In the genomic region with DNA sequence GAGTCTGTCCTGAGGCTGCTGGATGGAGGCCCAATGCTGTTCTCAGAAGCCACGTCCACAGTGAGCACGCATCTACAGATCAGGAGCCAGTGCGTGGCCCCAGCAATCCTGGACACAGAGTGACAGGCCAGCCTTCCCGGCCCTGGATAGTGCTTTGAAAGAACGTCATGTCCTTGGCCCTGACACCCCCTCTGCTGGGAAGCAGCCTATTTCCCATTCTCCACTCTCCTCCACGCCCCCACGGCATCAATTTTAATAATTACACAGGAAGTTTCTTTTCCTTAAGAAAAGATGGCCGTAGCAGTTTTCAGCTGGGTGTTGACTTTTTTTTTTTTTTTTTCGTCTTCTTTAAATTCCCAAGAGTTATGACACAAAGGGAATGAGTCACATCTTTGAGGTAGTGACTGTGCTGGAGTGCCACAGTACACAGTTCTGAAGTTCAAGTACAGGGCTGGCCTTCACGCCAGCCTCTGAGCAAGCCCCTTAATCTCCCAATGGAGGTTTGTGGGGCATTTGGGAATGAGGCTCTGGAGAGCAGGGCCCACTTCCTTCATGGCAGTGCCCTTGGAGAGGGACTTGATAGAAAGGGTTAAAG, we compare ENCODE assay signal across 16 mouse cellular contexts.
A peak's percentile ranks its signal among the peaks of the same experiment; 100 is the strongest.
DNase-seq lines count a peak whose midpoint lies in the region; ATAC-seq and TF ChIP-seq lines count a peak whose summit lies in the region.
"Had no signal": no experiment of that assay in that cellular context is flagged by ENCODE, and none has a peak within 500 bp of the region (broad histone marks: within the 10 kb centered on the region; RNA-seq: fewer than 3 reads in every experiment).

No protein-coding gene starts in this region.

- no peak overlapping the region for H3K4me2 ChIP-seq in lung, embryonic 14.5 days
- H3K4me2 ChIP-seq in midbrain, postnatal 0 days (ENCODE audit: low read depth, low read length, poor library complexity, severe bottlenecking), result no peak overlapping the region
- H3K4me2 ChIP-seq: embryonic facial prominence, embryonic 15.5 days; neural tube, embryonic 12.5 days had no signal

- H3K36me3 ChIP-seq in lung, embryonic 14.5 days (ENCODE audit: insufficient read depth), result no peaks in the 10 kb centered on the region
- no peaks in the 10 kb centered on the region for H3K36me3 ChIP-seq in midbrain, postnatal 0 days (ENCODE audit: insufficient read depth, low read length)
- H3K36me3 ChIP-seq: embryonic facial prominence, embryonic 15.5 days; midbrain, embryonic 10.5 days; neural tube, embryonic 12.5 days had no signal

- no peaks in the 10 kb centered on the region for H3K27me3 ChIP-seq in lung, embryonic 14.5 days (ENCODE audit: insufficient read depth, low read length)
- H3K27me3 ChIP-seq in midbrain, postnatal 0 days (ENCODE audit: insufficient read depth, low read length), result no peaks in the 10 kb centered on the region
- H3K27me3 ChIP-seq: embryonic facial prominence, embryonic 15.5 days; neural tube, embryonic 12.5 days had no signal

- TF ChIP-seq CTCF in lung, embryonic 14.5 days (IDR thresholded peaks at IDR 0.05; ENCODE audit: low read depth), result no peak
- no peak for TF ChIP-seq CTCF in lung, adult 2 months (IDR thresholded peaks at IDR 0.05; ENCODE audit: insufficient read depth, low read length)
- TF ChIP-seq CTCF in midbrain, postnatal 0 days (IDR thresholded peaks at IDR 0.05), result no peak

- no peak overlapping the region for H3K27ac ChIP-seq in lung, embryonic 14.5 days (ENCODE audit: low read depth)
- H3K27ac ChIP-seq in midbrain, postnatal 0 days (ENCODE audit: low read depth, low read length), result no peak overlapping the region
- H3K27ac ChIP-seq: embryonic facial prominence, embryonic 15.5 days; midbrain, embryonic 10.5 days; neural tube, embryonic 12.5 days; stomach, postnatal 0 days had no signal

- no peaks in the 10 kb centered on the region for H3K4me1 ChIP-seq in lung, embryonic 14.5 days (ENCODE audit: insufficient read depth)
- H3K4me1 ChIP-seq in lung, adult 2 months (ENCODE audit: control insufficient read depth, insufficient read depth, low read length), result no peaks in the 10 kb centered on the region
- no peaks in the 10 kb centered on the region for H3K4me1 ChIP-seq in midbrain, postnatal 0 days (ENCODE audit: insufficient read depth, low read length)
- H3K4me1 ChIP-seq: embryonic facial prominence, embryonic 15.5 days; midbrain, embryonic 10.5 days; neural tube, embryonic 12.5 days had no signal

- H3K4me3 ChIP-seq in lung, embryonic 14.5 days (ENCODE audit: low read depth, low read length), result no peak overlapping the region
- no peak overlapping the region for H3K4me3 ChIP-seq in lung, adult 2 months (replicated peaks; ENCODE audit: extremely low read depth, low read depth, low read length)
- H3K4me3 ChIP-seq in midbrain, postnatal 0 days (ENCODE audit: low read depth, low read length), result no peak overlapping the region
- H3K4me3 ChIP-seq: embryonic facial prominence, embryonic 15.5 days; midbrain, embryonic 10.5 days; neural tube, embryonic 12.5 days had no signal

- H3K9me3 ChIP-seq in lung, embryonic 14.5 days (ENCODE audit: low read depth, low read length), result no peaks in the 10 kb centered on the region
- H3K9me3 ChIP-seq in midbrain, postnatal 0 days (ENCODE audit: low read length), result no peaks in the 10 kb centered on the region
- H3K9me3 ChIP-seq: embryonic facial prominence, embryonic 15.5 days; midbrain, embryonic 10.5 days; neural tube, embryonic 12.5 days had no signal

- ATAC-seq in lung, embryonic 14.5 days (ENCODE audit: insufficient read depth), result no peak
- ATAC-seq in midbrain, postnatal 0 days (ENCODE audit: low FRiP score), result no peak
- ATAC-seq: CD4-positive, CD25-positive, alpha-beta regulatory T cell, adult 4 months; forebrain, postnatal 0 days; intestine, embryonic 16.5 days had no signal

- 55% methylated on average over 10 of the region's 10 CpGs for WGBS in lung, embryonic 14.5 days
- 43% methylated on average over 10 of the region's 10 CpGs for WGBS in lung, adult 2 months
- 88% methylated on average over 10 of the region's 10 CpGs for WGBS in midbrain, postnatal 0 days

- no peak overlapping the region for H3K9ac ChIP-seq in lung, embryonic 14.5 days
- no peak overlapping the region for H3K9ac ChIP-seq in midbrain, postnatal 0 days (replicated peaks; ENCODE audit: low read length, poor library complexity, severe bottlenecking)
- H3K9ac ChIP-seq: embryonic facial prominence, embryonic 15.5 days; forebrain, postnatal 0 days; neural tube, embryonic 12.5 days had no signal

- peak; percentile 47 for DNase-seq in gastrocnemius, adult 18-20 months (ENCODE audit: low spot score)
- DNase-seq in gastrocnemius, adult 8-10 months (ENCODE audit: low spot score in 2 of 2), result no peak
- DNase-seq in lung, embryonic 14.5 days, result peak; percentile 29
- no peak for DNase-seq in lung, adult 2 months
- DNase-seq in heart, postnatal 4 days, result peak; percentile 47
- DNase-seq in midbrain, postnatal 0 days (ENCODE audit: low spot score), result no peak
- no peak for DNase-seq in spleen, postnatal 10 days (ENCODE audit: low spot score in 2 of 2)
- DNase-seq in ovary, postnatal 36 days (ENCODE audit: low spot score), result no peak
- DNase-seq: cerebellum, postnatal 36 days; forebrain, postnatal 0 days had no signal

- TF ChIP-seq POLR2A in lung, adult 2 months (IDR thresholded peaks at IDR 0.05; ENCODE audit: borderline replicate concordance, extremely low read depth, low read depth, low read length), result no peak

Comparison
In these comparisons a context has a peak if more than half of its experiments do, and no peak if none do; other contexts are left out.
1. DNase-seq: peak in gastrocnemius, adult 18-20 months (single experiment), lung, embryonic 14.5 days (single experiment) and heart, postnatal 4 days (single experiment); none in gastrocnemius, adult 8-10 months (0 of 2), lung, adult 2 months (single experiment), midbrain, postnatal 0 days (single experiment), spleen, postnatal 10 days (0 of 2) and ovary, postnatal 36 days (single experiment).